Mouse (Mus musculus): ENCODE data around the gene Plekha6.

DNA sequence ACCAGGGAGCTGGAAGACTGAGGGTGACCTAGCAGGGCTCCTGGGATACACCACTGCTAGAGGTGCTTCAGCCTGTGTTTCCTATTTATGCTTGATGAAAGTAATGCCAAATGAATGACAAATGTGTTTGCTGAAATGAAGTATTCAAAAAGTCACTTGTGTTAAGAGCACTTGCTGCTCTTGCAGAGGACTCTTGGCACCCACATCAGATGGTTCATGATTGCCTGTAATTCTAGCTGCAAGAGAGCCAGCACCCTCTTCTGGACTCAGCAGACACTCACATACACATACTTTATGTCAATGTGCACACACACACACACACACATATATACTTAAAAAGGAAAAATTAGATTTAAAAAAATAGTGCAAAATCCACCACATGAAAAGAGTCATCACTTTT, 128.6 kb downstream of the Plekha6 start:
- TF ChIP-seq CTCF (IDR thresholded peaks at IDR 0.05; ENCODE audit: control insufficient read depth, insufficient read depth, low read length), result no peak
- TF ChIP-seq POLR2A (IDR thresholded peaks at IDR 0.05; ENCODE audit: borderline replicate concordance, control insufficient read depth, low read depth, low read length), result no peak
